Mouse (Mus musculus) monocyte, adult 5-6 weeks (primary cell): ENCODE data around the gene Nup205. TPM values are rescaled to one million over a fixed set of nuclear protein-coding genes. Genes with fewer than 3 reads are reported as not detected.

ENCODE experiments used
- ATAC-seq: fragments of 153-309, 156-312 bp; replicated peaks from 2 replicates; pipeline ENCODE4 v1.8.0; 2017; ENCODE audit warnings: mild to moderate bottlenecking; ENCODE audit not compliant: low TSS enrichment, insufficient number of reproducible peaks, severe bottlenecking, poor library complexity, low FRiP score
- total RNA-seq: library from RNA; stranded (forward); fragments of 200-1000, 200-491, 200-594 nt; gene quantifications from 3 replicates; pipeline ENCODE4 v1.2.3, GENCODE M21; 2017

Gene Nup205
- total RNA-seq, 1 experiment from 2014 or later: 18.1 TPM

GRCm38 (mm10) chr6:35271868-35272765 lies 94.9 kb downstream of the Nup205 start:
- no peak for ATAC-seq

- no peak for ATAC-seq
Observed at GRCm38 (mm10) chr6:35273391-35274082, 96.3 kb downstream of the Nup205 start.

- no peak for ATAC-seq
Observed at GRCm38 (mm10) chr6:35277903-35278587, 100.8 kb downstream of the Nup205 start.

- ATAC-seq: no peak
Observed at GRCm38 (mm10) chr6:35279306-35279705, 102.1 kb downstream of the Nup205 start.

GRCm38 (mm10) chr6:35288114-35288761 lies 111.0 kb downstream of the Nup205 start:
- no peak for ATAC-seq

- ATAC-seq: no peak
Observed at GRCm38 (mm10) chr6:35288920-35289319, 111.7 kb downstream of the Nup205 start.

- ATAC-seq: no peak
Observed at GRCm38 (mm10) chr6:35289676-35290075, 112.5 kb downstream of the Nup205 start.

- no peak for ATAC-seq
Observed at GRCm38 (mm10) chr6:35294964-35295363, 117.7 kb downstream of the Nup205 start.

- no peak for ATAC-seq
Observed at GRCm38 (mm10) chr6:35297001-35297400, 119.8 kb downstream of the Nup205 start.

Other genes starting within 250 kb of the Nup205 start
- 0.49 TPM in 1 of 3 replicates, not detected in the others for gene Slc23a4, start 189.0 kb upstream of the Nup205 start, total RNA-seq
- 26.6 to 46.2 TPM (median 26.8 TPM) in 3 replicates for gene Cnot4, start 43.7 kb upstream of the Nup205 start, total RNA-seq
- not detected in 3 replicates for gene Slc13a4, start 130.7 kb downstream of the Nup205 start, total RNA-seq
- 1.4 TPM in 1 of 3 replicates, not detected in the others for gene Fam180a, start 148.7 kb downstream of the Nup205 start, total RNA-seq